Mouse (Mus musculus) liver, postnatal 0 days (tissue): ENCODE data around the gene Nptn. TPM values are rescaled to one million over a fixed set of nuclear protein-coding genes. Genes with fewer than 3 reads are reported as not detected.
"Not testable (repeated sequence)": the region's sequence is repeated elsewhere in the genome, so short reads cannot be mapped to it uniquely, and the experiment has no call there.

Source experiments
- ATAC-seq: fragments of 200-750 bp; cut with Nextera tagmentation; 2 replicates; pipeline ENCODE4 v1.8.0; 2017; ENCODE audit warnings: mild to moderate bottlenecking, moderate library complexity
- DNase-seq: peaks from one replicate; pipeline ENCODE4 v3.0.0-alpha.2; 2016
- H3K27ac ChIP-seq: fragments of 300-500 bp; sonication (generic); 2 replicates; pipeline ENCODE4 v1.5.1; 2014; ENCODE audit warnings: antibody characterized with exemption, moderate library complexity, mild to moderate bottlenecking, low read depth
- H3K27me3 ChIP-seq: fragments of 300-500 bp; sonication (generic); 2 replicates; pipeline ENCODE4 v1.6.1; 2014; ENCODE audit warnings: low read length, control low read depth, mixed read lengths; ENCODE audit not compliant: insufficient read depth
- H3K36me3 ChIP-seq: fragments of 300-500 bp; sonication (generic); replicated peaks from 2 replicates; pipeline ENCODE4 v1.6.1; 2014; ENCODE audit warnings: mild to moderate bottlenecking, control low read depth, low read length, moderate library complexity, mixed read lengths; ENCODE audit not compliant: insufficient read depth
- H3K4me1 ChIP-seq: fragments of 300-500 bp; sonication (generic); 2 replicates; pipeline ENCODE4 v1.6.1; 2014; ENCODE audit warnings: antibody characterized with exemption, mild to moderate bottlenecking, control low read depth; ENCODE audit not compliant: insufficient read depth
- H3K4me2 ChIP-seq: fragments of 300-500 bp; sonication (generic); 2 replicates; pipeline ENCODE4 v1.6.1; 2014; ENCODE audit warnings: low read depth, mild to moderate bottlenecking, low read length, moderate library complexity, mixed read lengths
- H3K4me3 ChIP-seq: fragments of 300-500 bp; sonication (generic); 2 replicates; pipeline ENCODE4 v1.5.1; 2014; ENCODE audit warnings: low read depth, low read length
- H3K9ac ChIP-seq: fragments of 300-500 bp; sonication (generic); replicated peaks from 2 replicates; pipeline ENCODE4 v1.6.1; 2014; ENCODE audit warnings: mild to moderate bottlenecking, moderate library complexity
- H3K9me3 ChIP-seq: fragments of 300-500 bp; sonication (generic); 2 replicates; pipeline ENCODE4 v1.6.1; 2016; ENCODE audit warnings: mild to moderate bottlenecking, control low read depth, low read length, mixed read lengths
- CTCF ChIP-seq: sonication (generic); IDR thresholded peaks from 2 replicates; pipeline ENCODE4 v1.5.1; 2016; ENCODE audit warnings: antibody characterized with exemption, low read depth
- EP300 ChIP-seq: IDR thresholded peaks from 2 replicates; pipeline ENCODE4 v1.6.1; 2016; ENCODE audit warnings: antibody characterized with exemption, low read depth, mild to moderate bottlenecking
- WGBS: fragments of 180-500 bp; shearing (Covaris S2); extraction: QIAGEN DNeasy Blood & Tissue Kit; methylation state at CpG from one replicate; pipeline ENCODE4 v1.1.7; 2014; ENCODE audit not compliant: insufficient replicate concordance; 5-methylcytosine and 5-hydroxymethylcytosine counted together
- polyA plus RNA-seq: library from polyadenylated mRNA; unstranded; fragments of >200 nt; fragmentation: Nextera tagmentation; extraction: Ambion mirVana; gene quantifications from 2 replicates; pipeline ENCODE4 v1.2.1, GENCODE M21; 2015

The Nptn gene
- polyA plus RNA-seq, 1 experiment from 2014 or later: 66.3 TPM

- Histone ChIP-seq H3K36me3 (no peaks in the 10 kb centered on the region), H3K4me3 (no peak overlapping the region), H3K4me1 (peaks cover 19% of the 10 kb centered on the region), H3K4me2 (no peak overlapping the region), H3K27ac (no peak overlapping the region), H3K9ac (no peak overlapping the region), H3K27me3 (peaks cover 22% of the 10 kb centered on the region), H3K9me3 (no peaks in the 10 kb centered on the region)
- 30% methylated on average over 3 of the region's 3 CpGs for WGBS
- DNase-seq: peak; percentile 51
- ATAC-seq: peak; percentile 80
- TF ChIP-seq CTCF (no peak), EP300 (no peak)
Observed at GRCm38 (mm10) chr9:58557457-58558455, 24.3 kb upstream of the Nptn start.

DNA sequence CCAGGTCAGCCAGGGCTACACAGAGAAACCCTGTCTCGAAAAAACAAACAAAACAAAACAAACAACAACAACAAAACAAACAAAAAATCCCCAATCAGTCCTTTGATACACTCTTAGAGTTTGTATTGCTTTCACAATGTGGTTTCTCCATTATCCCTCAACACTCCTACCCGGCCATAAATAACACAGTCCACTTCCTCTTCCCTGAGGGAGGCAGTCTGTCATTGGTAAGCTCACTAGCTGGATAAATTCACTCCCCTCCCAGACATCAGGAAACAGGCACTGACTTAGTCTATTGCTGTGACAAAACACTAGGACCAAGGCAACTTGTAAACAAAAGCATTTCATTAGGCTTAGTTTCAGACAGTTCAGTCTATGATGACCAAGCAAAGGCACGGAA, 21.8 kb upstream of the Nptn start:
- no peak for ATAC-seq
- 29% methylated on average over 3 of the region's 3 CpGs for WGBS
- no peak for DNase-seq
- Histone ChIP-seq H3K27ac (no peak overlapping the region), H3K4me2 (no peak overlapping the region), H3K9ac (no peak overlapping the region), H3K4me3 (no peak overlapping the region), H3K36me3 (no peaks in the 10 kb centered on the region), H3K4me1 (peaks cover 10% of the 10 kb centered on the region), H3K27me3 (peaks cover 11% of the 10 kb centered on the region), H3K9me3 (no peaks in the 10 kb centered on the region)
- TF ChIP-seq CTCF (no peak), EP300 (no peak)

DNA sequence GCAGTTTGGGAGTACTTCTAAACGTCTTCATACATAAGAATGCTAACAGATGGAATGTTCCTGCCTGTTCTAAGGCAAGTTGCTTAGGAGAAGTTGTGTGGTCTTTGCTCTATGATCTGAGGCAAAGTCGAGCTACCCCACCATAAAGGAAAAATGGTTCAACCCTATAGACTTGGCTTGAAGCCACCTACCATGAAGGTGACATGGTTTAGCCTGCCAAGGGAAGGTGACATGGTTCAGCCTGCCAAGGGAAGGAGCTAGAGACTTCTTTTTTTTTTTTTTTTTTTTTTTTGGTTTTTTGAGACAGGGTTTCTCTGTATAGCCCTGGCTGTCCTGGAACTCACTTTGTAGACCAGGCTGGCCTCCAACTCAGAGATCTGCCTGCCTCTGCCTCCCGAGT, 16.1 kb upstream of the Nptn start:
- ATAC-seq, H3K4me2 ChIP-seq, H3K4me1 ChIP-seq, H3K4me3 ChIP-seq, H3K9ac ChIP-seq, H3K27me3 ChIP-seq, H3K36me3 ChIP-seq, DNase-seq, H3K9me3 ChIP-seq, H3K27ac ChIP-seq: not testable (repeated sequence)
- WGBS: 63% methylated on average over 3 of the region's 3 CpGs

GRCm38 (mm10) chr9:58567682-58568081, 14.4 kb upstream of the Nptn start:
- Histone ChIP-seq H3K27ac (no peak overlapping the region), H3K4me3 (no peak overlapping the region), H3K4me2 (no peak overlapping the region), H3K36me3 (no peaks in the 10 kb centered on the region), H3K4me1 (no peaks in the 10 kb centered on the region), H3K9me3 (no peaks in the 10 kb centered on the region), H3K27me3 (no peaks in the 10 kb centered on the region), H3K9ac (no peak overlapping the region)
- TF ChIP-seq EP300: no peak
- TF ChIP-seq CTCF: peak; percentile 68
- no peak for ATAC-seq
- DNase-seq: no peak

DNA sequence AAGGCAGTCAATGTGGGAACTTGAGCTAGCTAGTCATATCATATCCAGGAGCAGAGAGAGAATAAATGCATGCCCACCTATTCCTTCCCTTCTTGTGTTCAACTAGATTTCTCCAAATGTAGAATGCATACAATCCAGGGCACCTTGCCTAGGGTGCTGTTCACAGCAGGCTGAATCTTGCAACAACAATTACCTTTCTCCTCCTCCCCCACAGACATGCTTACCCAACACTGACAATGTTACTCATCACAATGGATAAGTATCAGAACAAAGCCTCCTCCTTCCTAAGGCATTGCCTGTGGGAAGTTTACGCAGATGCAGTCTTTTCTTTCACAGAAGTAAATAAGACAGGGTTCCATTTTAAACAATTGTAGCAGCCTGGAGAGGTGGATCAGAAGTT, 11.0 kb upstream of the Nptn start:
- DNase-seq (no peak), ATAC-seq (no peak)
- Histone ChIP-seq H3K27ac (no peak overlapping the region), H3K4me1 (no peaks in the 10 kb centered on the region), H3K27me3 (no peaks in the 10 kb centered on the region), H3K4me3 (no peak overlapping the region), H3K9me3 (no peaks in the 10 kb centered on the region), H3K36me3 (no peaks in the 10 kb centered on the region), H3K9ac (no peak overlapping the region), H3K4me2 (no peak overlapping the region)
- TF ChIP-seq CTCF: no peak
- TF ChIP-seq EP300: no peak
- 95% methylated on average over 1 of the region's 1 CpGs for WGBS

- no peak overlapping the region for H3K4me3 ChIP-seq
- no peak overlapping the region for H3K4me2 ChIP-seq
- no peak overlapping the region for H3K9ac ChIP-seq
- TF ChIP-seq CTCF: peak; percentile 96
- no peak for TF ChIP-seq EP300
- H3K27ac ChIP-seq: no peak overlapping the region
- peak; percentile 82 for DNase-seq
- no peaks in the 10 kb centered on the region for H3K9me3 ChIP-seq
- WGBS: 23% methylated on average over 3 of the region's 3 CpGs
- no peaks in the 10 kb centered on the region for H3K36me3 ChIP-seq
- H3K27me3 ChIP-seq: no peaks in the 10 kb centered on the region
- H3K4me1 ChIP-seq: peaks cover 11% of the 10 kb centered on the region
- no peak for ATAC-seq
Observed at GRCm38 (mm10) chr9:58578669-58579068, 3.4 kb upstream of the Nptn start.
